Mouse (Mus musculus) kidney, adult 2 months (tissue): ENCODE measurements around the gene Olfr685.

Experiments used
- CTCF ChIP-seq: fragments of 200-500 bp; conservative IDR thresholded peaks from 2 replicates; pipeline ENCODE4 v1.5.1; 2011; ENCODE audit warnings: low read depth, mild to moderate bottlenecking, control low read depth, low read length, moderate library complexity, mixed read lengths; ENCODE audit not compliant: insufficient read depth, insufficient read length
- POLR2A ChIP-seq: fragments of 200-500 bp; IDR thresholded peaks from one replicate; pipeline ENCODE4 v1.6.1; 2011; ENCODE audit warnings: low read depth, low read length, control low read depth

DNA sequence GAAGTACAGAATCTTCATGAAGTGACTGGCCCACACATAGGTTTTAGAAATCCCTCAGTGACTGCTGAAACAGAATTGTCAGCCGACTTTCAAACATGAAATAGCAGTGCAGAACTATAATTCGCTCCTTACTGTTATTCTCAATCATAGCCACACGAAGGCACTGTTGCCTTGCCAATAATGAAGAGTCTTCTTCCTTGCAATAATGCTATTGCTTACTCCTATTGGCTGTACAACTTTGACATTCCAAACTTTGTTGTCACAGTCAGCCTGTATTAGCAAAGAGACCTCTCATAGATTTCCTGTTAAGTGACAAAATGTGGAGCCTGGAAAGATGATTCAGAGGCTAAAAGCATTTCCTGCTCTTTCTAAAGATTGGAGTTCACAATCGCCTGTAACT, 15.0 kb downstream of the Olfr685 start:
- TF ChIP-seq CTCF (no peak), POLR2A (no peak)
